Mouse (Mus musculus) frontal cortex, postnatal 14 days (tissue): Measurements from ENCODE around the gene Gmds.

Experiments used
- DNase-seq, 2 experiments: peaks; one replicate each; pipeline ENCODE4 v3.0.0; 2022; ENCODE audit warnings: low spot score in 2 of 2

The Gmds gene

GRCm38 (mm10) chr13:31812701-31813100 is 525.8 kb downstream of the Gmds start:
- no peak for DNase-seq

GRCm38 (mm10) chr13:31811542-31812021 is 527.0 kb downstream of the Gmds start:
- DNase-seq = no peak

GRCm38 (mm10) chr13:31810693-31811541 is 527.6 kb downstream of the Gmds start:
- no peak for DNase-seq

- DNase-seq = no peak
These were observed 528.2 kb downstream of the Gmds start for GRCm38 (mm10) chr13:31810375-31810692.

GRCm38 (mm10) chr13:31809701-31810100 is 528.8 kb downstream of the Gmds start:
- DNase-seq = no peak

GRCm38 (mm10) chr13:31808804-31809420 is 529.6 kb downstream of the Gmds start:
- DNase-seq = no peak

- no peak for DNase-seq
These were observed 530.3 kb downstream of the Gmds start for GRCm38 (mm10) chr13:31808116-31808803.

- DNase-seq = no peak
These were observed 530.8 kb downstream of the Gmds start for GRCm38 (mm10) chr13:31807736-31808115.

- no peak for DNase-seq
These were observed 531.4 kb downstream of the Gmds start for GRCm38 (mm10) chr13:31806890-31807735.

- peak; percentile 52 to 59 for DNase-seq
These were observed 532.1 kb downstream of the Gmds start, which contains the start of gene Foxc1 for GRCm38 (mm10) chr13:31806428-31806832. Gene Foxc1 (plus strand): TSS chr13:31806633.

GRCm38 (mm10) chr13:31805831-31806427 is 532.6 kb downstream of the Gmds start:
- DNase-seq = no peak

GRCm38 (mm10) chr13:31804571-31804970 is 534.0 kb downstream of the Gmds start:
- DNase-seq = no peak

- DNase-seq = no peak
These were observed 535.1 kb downstream of the Gmds start for GRCm38 (mm10) chr13:31803166-31804093.

- no peak for DNase-seq
These were observed 536.1 kb downstream of the Gmds start for GRCm38 (mm10) chr13:31802447-31802846.

GRCm38 (mm10) chr13:31801703-31802305 is 536.7 kb downstream of the Gmds start:
- no peak for DNase-seq

- DNase-seq = peak; percentile 47 to 82
These were observed 537.7 kb downstream of the Gmds start for GRCm38 (mm10) chr13:31800581-31801576.

- DNase-seq = no peak
These were observed 540.5 kb downstream of the Gmds start for GRCm38 (mm10) chr13:31798075-31798474.

GRCm38 (mm10) chr13:31797346-31797745 is 541.2 kb downstream of the Gmds start:
- DNase-seq = no peak
